Mouse (Mus musculus) midbrain, embryonic 14.5 days (tissue): ENCODE measurements at regions not wholly inside any gene's neighbourhood (a gene's known extent, or its start where the extent isn't known, plus 50 kb on each side); places are given as distances from the start of the nearest gene placed in this dataset.
A peak's percentile ranks its signal among the peaks of the same experiment; 100 is the strongest.

Experiments
- ATAC-seq: fragments of 200-750 bp; cut with Nextera tagmentation; 2 replicates; pipeline ENCODE4 v1.8.0; 2017; ENCODE audit warnings: moderate number of reproducible peaks, moderate library complexity; ENCODE audit not compliant: low FRiP score, low TSS enrichment
- DNase-seq: peaks from one replicate; pipeline ENCODE4 v3.0.0-alpha.2; 2015
- H3K27ac ChIP-seq: fragments of 300-500 bp; sonication (generic); replicated peaks from 2 replicates; pipeline ENCODE4 v1.5.1; 2014; ENCODE audit warnings: mild to moderate bottlenecking, low read depth, low read length, moderate library complexity
- H3K27me3 ChIP-seq: fragments of 300-500 bp; sonication (generic); 2 replicates; pipeline ENCODE4 v1.6.1; 2014; ENCODE audit warnings: low read length, control low read depth, mixed read lengths; ENCODE audit not compliant: control insufficient read depth, insufficient read depth
- H3K36me3 ChIP-seq: fragments of 300-500 bp; sonication (generic); 2 replicates; pipeline ENCODE4 v1.6.1; 2014; ENCODE audit warnings: low read length, control low read depth; ENCODE audit not compliant: control insufficient read depth, insufficient read depth
- H3K4me1 ChIP-seq: fragments of 300-500 bp; sonication (generic); 2 replicates; pipeline ENCODE4 v1.6.1; 2014; ENCODE audit warnings: mild to moderate bottlenecking, antibody characterized with exemption, low read length, control low read depth; ENCODE audit not compliant: control insufficient read depth, insufficient read depth
- H3K4me2 ChIP-seq: fragments of 300-500 bp; sonication (generic); 2 replicates; pipeline ENCODE4 v1.6.1; 2014; ENCODE audit warnings: mild to moderate bottlenecking, low read length, moderate library complexity
- H3K4me3 ChIP-seq: fragments of 300-500 bp; sonication (generic); replicated peaks from 2 replicates; pipeline ENCODE4 v1.5.1; 2014; ENCODE audit warnings: low read depth, low read length
- H3K9ac ChIP-seq: fragments of 300-500 bp; sonication (generic); replicated peaks from 2 replicates; pipeline ENCODE4 v1.6.1; 2014; ENCODE audit warnings: mild to moderate bottlenecking, low read length, moderate library complexity
- H3K9me3 ChIP-seq: fragments of 300-500 bp; sonication (generic); 2 replicates; pipeline ENCODE4 v1.6.1; 2016; ENCODE audit warnings: low read length, control low read depth, mixed read lengths; ENCODE audit not compliant: control insufficient read depth
- WGBS: fragments of 180-500 bp; shearing (Covaris S2); extraction: QIAGEN DNeasy Blood & Tissue Kit; methylation state at CpG from one replicate; pipeline ENCODE4 v1.1.7; 2014; 5-methylcytosine and 5-hydroxymethylcytosine counted together

- H3K27me3 ChIP-seq, result no peaks in the 10 kb centered on the region
- no peak for ATAC-seq
- H3K4me2 ChIP-seq, result no peak overlapping the region
- no peak overlapping the region for H3K27ac ChIP-seq
- no peak for DNase-seq
- no peaks in the 10 kb centered on the region for H3K4me1 ChIP-seq
- no peak overlapping the region for H3K4me3 ChIP-seq
- no peaks in the 10 kb centered on the region for H3K36me3 ChIP-seq
- 69% methylated on average over 5 of the region's 5 CpGs for WGBS
- H3K9ac ChIP-seq, result no peak overlapping the region
- H3K9me3 ChIP-seq, result no peaks in the 10 kb centered on the region
Observed at GRCm38 (mm10) chr11:9932360-9933265, 740.9 kb downstream of the Abca13 start.

- no peaks in the 10 kb centered on the region for H3K36me3 ChIP-seq
- H3K9me3 ChIP-seq, result no peaks in the 10 kb centered on the region
- no peak overlapping the region for H3K27ac ChIP-seq
- 0 out of 2 replicates have a peak, but pooled peaks cover 9% of the 10 kb centered on the region for H3K27me3 ChIP-seq
- ATAC-seq, result no peak; the same call in 1 of the 2 replicates
- no peak overlapping the region for H3K9ac ChIP-seq
- no peak overlapping the region for H3K4me2 ChIP-seq
- no peak overlapping the region for H3K4me3 ChIP-seq
- H3K4me1 ChIP-seq, result no peaks in the 10 kb centered on the region
- DNase-seq, result peak; percentile 32
Observed at GRCm38 (mm10) chr11:9962696-9963202, 771.0 kb downstream of the Abca13 start.

GRCm38 (mm10) chr11:9982974-9983373 is 791.2 kb downstream of the Abca13 start:
- H3K4me2 ChIP-seq, result no peak overlapping the region
- H3K9ac ChIP-seq, result no peak overlapping the region
- no peak overlapping the region for H3K27ac ChIP-seq
- no peaks in the 10 kb centered on the region for H3K27me3 ChIP-seq
- H3K36me3 ChIP-seq, result no peaks in the 10 kb centered on the region
- H3K4me1 ChIP-seq, result no peaks in the 10 kb centered on the region
- H3K9me3 ChIP-seq, result no peaks in the 10 kb centered on the region
- ATAC-seq (no peak), DNase-seq (no peak)
- no peak overlapping the region for H3K4me3 ChIP-seq

GRCm38 (mm10) chr11:9994601-9995166 is 802.9 kb downstream of the Abca13 start:
- no peaks in the 10 kb centered on the region for H3K36me3 ChIP-seq
- no peak overlapping the region for H3K4me2 ChIP-seq
- no peak overlapping the region for H3K27ac ChIP-seq
- WGBS, result 63% methylated on average over 5 of the region's 5 CpGs
- H3K9me3 ChIP-seq, result no peaks in the 10 kb centered on the region
- H3K9ac ChIP-seq, result no peak overlapping the region
- H3K4me1 ChIP-seq, result no peaks in the 10 kb centered on the region
- no peak overlapping the region for H3K4me3 ChIP-seq
- ATAC-seq (no peak), DNase-seq (no peak)
- no peaks in the 10 kb centered on the region for H3K27me3 ChIP-seq

- H3K4me3 ChIP-seq, result no peak overlapping the region
- H3K4me1 ChIP-seq, result no peaks in the 10 kb centered on the region
- H3K9me3 ChIP-seq, result no peaks in the 10 kb centered on the region
- H3K27ac ChIP-seq, result no peak overlapping the region
- DNase-seq (no peak), ATAC-seq (no peak)
- no peak overlapping the region for H3K4me2 ChIP-seq
- no peaks in the 10 kb centered on the region for H3K27me3 ChIP-seq
- H3K9ac ChIP-seq, result no peak overlapping the region
- H3K36me3 ChIP-seq, result no peaks in the 10 kb centered on the region
Observed at GRCm38 (mm10) chr11:9995356-9995755, 803.6 kb downstream of the Abca13 start.

GRCm38 (mm10) chr11:9997532-9998138 is 805.9 kb downstream of the Abca13 start:
- H3K27me3 ChIP-seq, result no peaks in the 10 kb centered on the region
- H3K36me3 ChIP-seq, result no peaks in the 10 kb centered on the region
- H3K27ac ChIP-seq, result no peak overlapping the region
- no peaks in the 10 kb centered on the region for H3K4me1 ChIP-seq
- no peaks in the 10 kb centered on the region for H3K9me3 ChIP-seq
- no peak overlapping the region for H3K4me2 ChIP-seq
- 15% methylated on average over 5 of the region's 5 CpGs for WGBS
- ATAC-seq, result peak; percentile 78
- peak; percentile 66 for DNase-seq
- H3K9ac ChIP-seq, result no peak overlapping the region
- no peak overlapping the region for H3K4me3 ChIP-seq

GRCm38 (mm10) chr11:10002170-10002569 is 810.4 kb downstream of the Abca13 start:
- Histone ChIP-seq H3K4me1 (no peaks in the 10 kb centered on the region), H3K27ac (no peak overlapping the region), H3K9me3 (no peaks in the 10 kb centered on the region), H3K4me3 (no peak overlapping the region), H3K4me2 (no peak overlapping the region), H3K36me3 (no peaks in the 10 kb centered on the region), H3K9ac (no peak overlapping the region), H3K27me3 (no peaks in the 10 kb centered on the region)
- DNase-seq (no peak), ATAC-seq (no peak)
- 68% methylated on average over 2 of the region's 2 CpGs for WGBS

- DNase-seq, result peak; percentile 12
- no peaks in the 10 kb centered on the region for H3K4me1 ChIP-seq
- no peaks in the 10 kb centered on the region for H3K27me3 ChIP-seq
- H3K36me3 ChIP-seq, result no peaks in the 10 kb centered on the region
- H3K9ac ChIP-seq, result no peak overlapping the region
- H3K4me2 ChIP-seq, result no peak overlapping the region
- 73% methylated on average over 3 of the region's 3 CpGs for WGBS
- H3K4me3 ChIP-seq, result no peak overlapping the region
- H3K9me3 ChIP-seq, result no peaks in the 10 kb centered on the region
- ATAC-seq, result no peak
- H3K27ac ChIP-seq, result no peak overlapping the region
Observed at GRCm38 (mm10) chr11:10006881-10007280, 815.1 kb downstream of the Abca13 start.
